Mouse (Mus musculus) cerebellum, adult 2 months (tissue): ENCODE results near the gene Polr2f. TPM values are rescaled to one million over a fixed set of nuclear protein-coding genes. Genes with fewer than 3 reads are reported as not detected.

ENCODE experiments used
- DNase-seq, 2 experiments: peaks; one replicate each; pipeline ENCODE4 v3.0.0; 2021
- H3K27ac ChIP-seq: fragments of 200-500 bp; 2 replicates; pipeline ENCODE4 v1.5.1; 2012; ENCODE audit warnings: low read length, control low read depth, inconsistent platforms; ENCODE audit not compliant: insufficient read depth
- H3K27me3 ChIP-seq: fragments of 200-500 bp; 2 replicates; pipeline ENCODE4 v1.6.1; 2012; ENCODE audit warnings: inconsistent platforms, mild to moderate bottlenecking, low read length, moderate library complexity; ENCODE audit not compliant: control insufficient read depth, insufficient read depth
- H3K4me1 ChIP-seq: fragments of 200-500 bp; 2 replicates; pipeline ENCODE4 v1.6.1; 2011; ENCODE audit warnings: low read length; ENCODE audit not compliant: control insufficient read depth, insufficient read depth
- H3K4me3 ChIP-seq: fragments of 200-500 bp; replicated peaks from 2 replicates; pipeline ENCODE3; 2011; ENCODE audit warnings: mild to moderate bottlenecking, low read depth, low read length, control low read depth; ENCODE audit not compliant: insufficient read depth
- CTCF ChIP-seq: fragments of 200-500 bp; IDR thresholded peaks from 2 replicates; pipeline ENCODE4 v1.5.1; 2011; ENCODE audit warnings: low read depth, mild to moderate bottlenecking, control low read depth, low read length, moderate library complexity, borderline replicate concordance; ENCODE audit not compliant: insufficient read depth
- POLR2A ChIP-seq: fragments of 200-500 bp; IDR thresholded peaks from 2 replicates; pipeline ENCODE4 v1.6.1; 2011; ENCODE audit warnings: low read length, control low read depth, borderline replicate concordance; ENCODE audit not compliant: insufficient read depth
- WGBS: fragments of 180-500 bp; shearing (Covaris S2); methylation state at CpG from one replicate; pipeline ENCODE4 v1.1.7; 2018; 5-methylcytosine and 5-hydroxymethylcytosine counted together
- polyA plus RNA-seq: library from polyadenylated mRNA; depleted of rRNA; stranded (reverse); fragments of >200 nt; gene quantifications from 2 replicates; pipeline ENCODE4 v1.2.3, GENCODE M21; 2012; rRNA removed

Polr2f gene
- polyA plus RNA-seq, 1 experiment, result 110 TPM

GRCm38 (mm10) chr15:79195492-79195891 lies 54.7 kb downstream of the Polr2f start:
- DNase-seq, result no peak
- no peak overlapping the region for H3K4me3 ChIP-seq
- no peak overlapping the region for H3K27ac ChIP-seq
- TF ChIP-seq CTCF (no peak), POLR2A (no peak)
- no peaks in the 10 kb centered on the region for H3K27me3 ChIP-seq
- WGBS, result 78% methylated on average over 8 of the region's 8 CpGs
- no peaks in the 10 kb centered on the region for H3K4me1 ChIP-seq

- TF ChIP-seq CTCF (no peak), POLR2A (no peak)
- DNase-seq, result no peak
- no peak overlapping the region for H3K27ac ChIP-seq
- H3K4me1 ChIP-seq, result no peaks in the 10 kb centered on the region
- no peak overlapping the region for H3K4me3 ChIP-seq
- WGBS, result 89% methylated on average over 12 of the region's 12 CpGs
- H3K27me3 ChIP-seq, result no peaks in the 10 kb centered on the region
Observed at GRCm38 (mm10) chr15:79199390-79199976, 58.7 kb downstream of the Polr2f start.

Other genes starting within 250 kb of the Polr2f start
- gene Gm49510, start 241.3 kb upstream of the Polr2f start, polyA plus RNA-seq, result 0.10 TPM in 2 replicates
- gene Sh3bp1, start 241.2 kb upstream of the Polr2f start, polyA plus RNA-seq, result 25.8 and 28.2 TPM in 2 replicates
- gene Pdxp, start 227.1 kb upstream of the Polr2f start, polyA plus RNA-seq, result 204 and 211 TPM in 2 replicates
- 64.7 and 71.7 TPM in 2 replicates for gene Lgals1, start 214.3 kb upstream of the Polr2f start, polyA plus RNA-seq
- 30.7 and 34.4 TPM in 2 replicates for gene Nol12, start 206.1 kb upstream of the Polr2f start, polyA plus RNA-seq
- 35.3 and 39.4 TPM in 2 replicates for gene Triobp, start 193.3 kb upstream of the Polr2f start, polyA plus RNA-seq
- gene H1f0, start 112.6 kb upstream of the Polr2f start, polyA plus RNA-seq, result 197 and 242 TPM in 2 replicates
- 0.11 and 0.26 TPM in 2 replicates for gene Galr3, start 99.1 kb upstream of the Polr2f start, polyA plus RNA-seq
- 40.7 and 42.8 TPM in 2 replicates for gene Ankrd54, start 78.1 kb upstream of the Polr2f start, polyA plus RNA-seq
- gene Eif3l, start 65.8 kb upstream of the Polr2f start, polyA plus RNA-seq, result 88.1 and 93.0 TPM in 2 replicates
- 35.9 and 37.0 TPM in 2 replicates for gene Micall1, start 32.1 kb upstream of the Polr2f start, polyA plus RNA-seq
- 6.7 and 10.8 TPM in 2 replicates for gene 1700088E04Rik, start 244 bp downstream of the Polr2f start, polyA plus RNA-seq
- 68.1 and 80.8 TPM in 2 replicates for gene Sox10, start 24.2 kb downstream of the Polr2f start, polyA plus RNA-seq
- gene Pick1, start 88.2 kb downstream of the Polr2f start, polyA plus RNA-seq, result 93.1 and 95.8 TPM in 2 replicates
- 0.33 and 0.67 TPM in 2 replicates for gene Gm49486, start 88.4 kb downstream of the Polr2f start, polyA plus RNA-seq
- 0.47 and 1.7 TPM in 2 replicates for gene Slc16a8, start 113.8 kb downstream of the Polr2f start, polyA plus RNA-seq
- gene Baiap2l2, start 144.5 kb downstream of the Polr2f start, polyA plus RNA-seq, result 0.21 and 0.52 TPM in 2 replicates
- gene Pla2g6, start 187.4 kb downstream of the Polr2f start, polyA plus RNA-seq, result 26.1 and 27.3 TPM in 2 replicates
- gene Maff, start 205.6 kb downstream of the Polr2f start, polyA plus RNA-seq, result 0.78 and 0.80 TPM in 2 replicates